Mouse (Mus musculus): Measurements from ENCODE around the gene Slc4a8.

Slc4a8 gene

DNA sequence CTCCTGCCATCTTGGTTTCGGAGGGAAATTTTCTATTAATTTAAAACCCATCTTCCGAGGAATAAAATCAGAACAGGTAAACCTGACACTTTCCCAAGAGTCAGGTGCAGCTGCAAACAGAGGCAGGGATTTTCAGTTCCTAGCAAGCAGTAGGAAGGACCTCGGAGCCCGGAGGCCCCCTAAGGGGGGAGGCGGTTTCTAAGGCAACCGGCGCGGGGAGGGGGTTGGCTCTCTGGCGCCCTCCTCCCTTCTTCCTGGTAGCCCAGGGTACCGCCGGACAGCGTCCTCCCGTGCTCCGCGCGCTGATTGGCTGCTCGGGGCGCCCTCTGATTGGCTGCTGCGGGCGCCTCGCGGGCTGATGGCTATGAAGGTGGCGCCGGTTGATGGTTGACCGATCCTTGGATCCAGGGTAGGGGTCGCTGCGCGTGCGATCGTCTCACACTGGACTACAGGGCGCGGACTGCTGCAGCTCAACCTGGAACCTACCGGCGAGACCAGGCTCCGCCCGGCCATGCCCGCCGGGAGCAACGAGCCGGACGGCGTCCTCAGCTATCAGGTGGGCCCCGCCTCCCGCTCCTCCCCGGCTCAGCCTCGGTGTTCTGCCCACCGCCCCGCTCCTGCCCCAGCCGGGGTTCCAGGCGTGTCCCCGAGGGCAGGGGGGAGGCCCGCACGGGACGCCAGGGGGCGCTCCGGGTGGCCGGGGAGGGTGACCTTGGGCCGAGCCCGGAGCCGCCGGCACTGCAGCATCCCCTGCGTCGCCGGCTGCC lies at the start of gene Slc4a8:
TSS of gene Slc4a8 (plus strand) at position 329 of the 767 bp plus-strand sequence.
- peak; percentile 93 for DNase-seq

DNA sequence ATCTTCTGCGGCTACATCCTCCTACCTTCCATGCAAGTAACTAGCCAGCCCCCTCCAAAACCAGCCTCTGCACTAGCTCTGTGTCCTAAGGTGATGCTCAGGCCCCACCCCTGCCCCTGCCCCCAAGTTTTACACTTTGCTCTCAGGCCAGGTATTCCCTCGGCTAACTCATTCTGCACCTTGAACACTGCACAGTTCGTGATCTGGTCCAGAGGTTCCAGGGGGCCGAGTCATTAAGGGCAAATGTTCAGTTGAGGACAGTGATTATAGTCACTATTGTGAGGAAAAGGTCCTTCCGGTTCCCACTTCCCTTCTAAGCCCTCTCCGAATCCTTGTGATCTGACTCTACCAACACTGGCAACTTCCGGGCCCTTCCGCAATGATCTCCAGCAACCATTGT lies 47.1 kb upstream of the Slc4a8 start:
- no peak for DNase-seq

DNA sequence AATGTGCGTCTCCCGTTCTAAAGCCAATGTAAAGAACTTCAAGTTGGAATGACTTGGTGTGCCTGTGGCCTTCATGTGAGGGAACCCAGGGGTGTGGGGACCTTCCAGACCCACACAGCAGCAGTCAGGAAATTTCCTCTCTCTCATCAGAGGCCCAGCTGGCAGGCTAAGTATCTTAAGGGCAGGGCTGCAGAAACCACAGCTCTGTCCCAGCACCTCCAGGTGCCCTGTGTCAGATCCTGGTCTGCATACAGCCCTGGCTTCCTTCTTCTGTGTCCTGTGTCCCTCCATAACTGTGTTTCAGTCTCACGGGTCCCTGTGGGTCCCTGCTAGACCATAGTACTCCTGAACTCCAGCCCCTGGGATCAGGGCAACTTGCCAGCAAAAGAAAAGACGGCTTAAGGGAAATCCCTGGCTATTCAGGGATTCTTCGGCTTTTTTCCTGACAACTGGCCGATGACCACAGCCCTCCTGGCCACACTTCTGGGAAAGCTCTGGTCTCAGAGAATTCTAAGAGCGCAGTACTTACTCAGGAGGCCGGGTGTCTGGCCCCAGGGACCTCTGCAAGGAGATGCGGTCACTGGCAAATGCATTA lies 46.1 kb upstream of the Slc4a8 start:
- no peak for DNase-seq

DNA sequence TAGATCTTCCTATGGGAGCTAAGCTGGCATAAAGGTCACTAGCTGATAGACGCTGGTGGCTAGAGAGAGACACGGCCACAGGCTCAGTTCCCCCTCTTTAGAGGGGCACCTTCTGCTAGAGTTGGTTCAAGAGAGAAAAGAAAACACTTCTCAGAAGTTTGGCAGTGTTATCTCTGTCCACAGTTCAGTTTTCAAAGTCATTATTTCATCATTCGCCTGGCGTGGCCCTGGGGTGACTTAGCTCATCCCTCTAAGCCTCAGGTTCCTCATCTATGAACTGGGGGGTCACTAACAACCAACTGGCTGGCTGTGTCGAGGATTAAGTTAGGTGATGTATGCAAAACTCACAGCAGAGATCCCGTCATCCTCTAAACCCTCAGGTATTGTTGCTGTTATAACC lies 43.6 kb upstream of the Slc4a8 start:
- DNase-seq: no peak

GRCm38 (mm10) chr15:100718572-100718971 lies 43.0 kb upstream of the Slc4a8 start:
- no peak for DNase-seq

GRCm38 (mm10) chr15:100719217-100719616 lies 42.3 kb upstream of the Slc4a8 start:
- no peak for DNase-seq

DNA sequence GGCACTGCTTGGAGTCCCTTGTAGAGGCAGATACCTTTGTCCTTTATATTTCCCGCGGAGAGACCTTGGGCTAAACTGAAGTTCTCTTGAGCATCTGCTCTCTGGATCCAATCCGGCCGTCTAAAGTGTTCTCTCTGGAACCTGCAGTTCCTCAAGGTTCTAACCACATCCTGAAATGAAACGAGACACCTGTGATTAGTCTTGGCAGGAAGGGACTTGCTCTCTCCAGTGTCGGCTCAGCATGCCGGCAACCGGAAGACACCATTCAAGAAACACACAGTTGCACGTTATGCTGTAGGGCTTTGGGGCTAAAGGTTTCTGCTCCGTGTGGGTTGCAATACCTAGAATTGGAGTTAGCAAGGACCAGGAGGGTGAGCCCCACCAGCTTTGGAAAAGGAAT lies 41.5 kb upstream of the Slc4a8 start:
- no peak for DNase-seq

DNA sequence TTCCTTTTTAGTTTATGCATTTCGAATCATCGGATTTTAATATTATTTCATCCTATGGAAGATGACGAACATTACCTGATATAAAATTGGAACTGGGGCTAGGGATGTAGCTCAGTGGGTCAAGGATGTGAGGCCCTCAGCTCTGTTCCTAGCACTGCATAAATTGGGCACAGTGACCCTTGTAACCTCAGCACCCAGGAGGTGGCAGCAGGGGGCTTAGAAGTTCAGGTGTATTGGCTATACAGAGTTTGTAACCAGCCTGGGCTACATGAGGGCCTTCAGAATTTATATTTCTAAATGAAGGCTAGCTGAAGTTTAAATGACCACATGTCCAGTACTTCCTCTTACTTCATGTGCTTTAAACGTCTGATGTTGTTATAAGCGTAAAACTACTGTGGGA lies 40.1 kb upstream of the Slc4a8 start:
- DNase-seq: no peak

DNA sequence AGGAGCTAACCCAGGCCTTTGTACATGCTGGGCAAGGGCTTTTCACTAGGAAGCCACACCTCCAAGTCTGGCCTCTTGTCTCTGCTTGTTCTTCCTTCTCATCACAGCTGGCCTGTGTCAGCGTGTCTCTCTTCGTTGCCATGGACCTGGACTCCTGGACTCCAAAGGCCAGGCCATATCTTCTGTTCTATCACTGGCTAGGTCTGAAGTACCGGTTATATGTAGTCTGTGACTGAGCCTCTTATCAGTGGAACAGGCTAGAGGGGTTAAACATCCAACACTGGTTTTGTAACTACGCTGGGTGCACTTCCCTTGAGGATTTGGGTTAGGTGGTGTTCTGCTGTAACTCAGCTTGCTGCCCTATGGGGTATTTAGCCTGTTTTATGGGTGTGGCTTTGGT lies 39.5 kb upstream of the Slc4a8 start:
- DNase-seq: no peak

DNA sequence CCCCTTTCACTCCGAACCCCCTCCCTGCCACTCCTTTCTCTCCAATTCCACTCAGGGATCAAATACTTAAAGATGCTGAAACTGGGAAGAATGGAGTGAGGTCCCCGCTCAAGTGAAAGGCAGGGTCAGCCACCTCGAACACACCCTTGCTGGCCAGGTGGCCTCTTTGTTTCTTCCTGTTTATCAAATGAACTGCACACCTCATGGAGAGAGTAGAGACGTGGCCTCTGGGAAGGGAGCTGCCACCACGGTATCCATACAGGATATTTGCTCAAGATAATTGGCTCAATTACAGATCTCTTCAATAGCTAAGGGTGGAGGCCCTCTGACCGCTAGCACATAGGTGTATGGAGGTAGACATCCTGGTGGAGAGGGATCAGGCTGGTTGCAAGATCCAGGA lies 39.0 kb upstream of the Slc4a8 start:
- no peak for DNase-seq

- DNase-seq: no peak
Observed at GRCm38 (mm10) chr15:100723505-100723904, 38.0 kb upstream of the Slc4a8 start.

DNA sequence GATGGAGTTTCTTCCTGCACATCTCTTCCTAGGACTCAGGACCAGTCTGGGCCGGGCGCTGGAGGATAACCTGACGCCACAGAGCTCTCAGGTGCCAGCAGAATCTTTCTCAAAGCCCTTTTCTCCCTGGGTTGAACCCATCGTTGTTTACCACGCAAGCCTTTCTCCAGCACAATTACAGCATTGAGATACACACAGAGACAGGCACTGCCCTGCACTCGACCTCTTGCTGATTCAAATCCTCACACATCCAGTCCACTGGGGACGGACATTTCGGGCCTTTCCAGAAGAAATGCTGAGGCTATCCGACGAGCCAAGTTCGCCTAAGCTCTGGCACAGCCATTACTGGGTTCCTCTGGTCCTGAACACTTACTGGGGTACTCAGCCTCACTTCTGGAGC lies 34.8 kb upstream of the Slc4a8 start:
- DNase-seq: no peak

DNA sequence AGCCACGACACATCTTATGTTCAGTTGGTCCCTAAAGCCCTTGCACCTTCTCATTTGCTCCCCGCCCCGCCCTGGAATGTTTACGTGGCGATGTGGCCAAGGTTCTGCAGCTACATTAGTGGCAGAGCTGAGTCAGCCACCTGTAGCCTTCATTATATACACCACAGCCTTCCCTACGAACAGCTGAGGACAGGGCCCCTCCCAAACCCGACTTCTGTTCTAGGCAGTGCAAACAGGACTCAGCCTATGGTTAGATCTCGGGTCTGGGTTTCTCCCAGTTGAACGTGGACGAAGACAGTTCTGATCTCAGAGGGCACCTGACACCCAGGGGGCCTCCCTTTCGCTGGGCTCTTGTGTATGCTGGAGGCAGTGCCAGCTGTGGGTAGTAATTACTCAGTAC lies 33.7 kb upstream of the Slc4a8 start:
- DNase-seq: no peak

GRCm38 (mm10) chr15:100728586-100728985 lies 33.0 kb upstream of the Slc4a8 start:
- no peak for DNase-seq

- no peak for DNase-seq
Observed at GRCm38 (mm10) chr15:100729281-100729985, 32.1 kb upstream of the Slc4a8 start, which contains the start of gene Galnt6. Gene Galnt6, minus strand, starts transcription at chr15:100729376.

DNA sequence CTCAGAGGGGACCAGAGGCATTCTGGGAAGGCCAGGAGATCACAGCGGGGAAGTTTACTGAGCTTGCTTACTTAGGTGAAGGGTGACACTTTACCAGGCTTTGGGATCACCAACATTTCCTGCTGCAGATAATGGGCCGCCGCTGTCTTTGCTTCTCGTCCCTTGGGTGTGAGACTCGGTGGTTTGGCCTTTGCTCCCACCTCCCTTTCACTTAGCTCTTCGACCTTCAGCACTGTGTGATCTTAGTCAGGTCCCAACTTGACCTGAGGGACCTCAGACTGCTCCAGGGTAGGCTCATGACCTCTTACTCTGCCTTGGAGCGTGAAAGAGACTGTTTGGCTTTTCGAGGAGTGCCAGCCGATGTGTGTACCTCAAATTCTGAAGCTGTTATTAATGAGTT lies 30.5 kb upstream of the Slc4a8 start:
- DNase-seq: no peak

DNA sequence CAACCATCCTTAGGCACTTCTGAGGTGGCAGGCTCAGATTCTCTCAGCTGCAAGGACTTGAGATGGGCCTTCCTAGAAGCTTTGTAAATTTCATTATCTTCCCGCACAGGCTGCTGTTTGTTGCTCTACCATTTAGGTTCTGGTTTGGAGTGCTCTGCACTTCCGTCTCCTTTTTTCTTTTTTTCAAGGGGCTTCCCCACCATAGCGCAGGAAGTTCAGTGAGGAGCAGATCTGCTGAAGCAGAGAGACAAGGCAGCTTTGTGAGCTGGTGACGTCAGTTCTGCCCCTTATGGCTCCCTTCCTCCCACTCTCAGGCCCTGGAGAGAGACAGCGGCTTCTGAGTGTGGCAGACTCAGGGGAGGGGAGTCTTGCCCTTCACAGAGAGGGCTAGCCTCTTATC lies 29.0 kb upstream of the Slc4a8 start:
- DNase-seq: no peak

- DNase-seq: no peak
Observed at GRCm38 (mm10) chr15:100735095-100735952, 26.2 kb upstream of the Slc4a8 start.

GRCm38 (mm10) chr15:100735953-100736300 lies 25.6 kb upstream of the Slc4a8 start:
- no peak for DNase-seq

- no peak for DNase-seq
Observed at GRCm38 (mm10) chr15:100737667-100738066, 23.9 kb upstream of the Slc4a8 start.

DNA sequence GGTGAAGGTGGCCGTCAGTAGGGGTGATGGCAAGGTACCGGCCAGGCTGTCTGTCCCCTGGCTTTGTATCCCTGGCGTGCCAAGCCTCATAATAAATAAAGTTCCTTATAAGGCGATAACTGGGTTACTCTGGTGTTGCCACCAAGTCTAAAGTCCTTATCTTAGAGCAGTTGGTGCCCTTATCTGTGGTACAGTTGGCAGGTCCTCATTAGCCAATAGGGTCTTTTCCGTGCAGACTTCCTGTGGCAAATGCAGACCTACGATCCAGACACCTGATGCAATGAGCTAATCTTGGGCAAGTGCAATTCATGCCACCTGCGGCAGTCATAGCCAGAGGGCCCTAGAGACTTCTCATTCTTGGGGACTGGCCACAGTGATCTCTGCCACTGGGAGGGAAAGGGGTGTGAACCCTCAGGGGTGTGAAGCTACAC lies 23.2 kb upstream of the Slc4a8 start:
- no peak for DNase-seq

DNA sequence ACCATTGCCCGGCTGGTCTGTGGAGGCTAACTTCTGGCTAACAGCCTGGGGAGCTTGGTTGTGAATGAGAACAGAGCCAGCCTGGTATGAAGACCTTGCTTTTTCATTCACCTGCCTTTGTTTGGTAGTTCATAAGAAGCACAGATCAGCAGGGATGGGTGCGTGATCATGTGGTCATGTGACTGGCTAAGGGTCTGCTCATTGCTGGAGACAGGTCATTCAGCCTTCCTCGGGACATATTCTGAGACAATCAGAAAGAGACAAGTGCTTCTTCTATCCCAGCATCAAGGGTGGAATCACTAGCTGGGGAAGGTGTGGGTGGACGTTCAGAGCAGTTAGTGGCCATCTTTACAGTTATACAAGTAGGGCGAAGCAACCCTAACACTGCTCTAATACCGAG lies 22.1 kb upstream of the Slc4a8 start:
- DNase-seq: no peak

GRCm38 (mm10) chr15:100743238-100743637 lies 18.3 kb upstream of the Slc4a8 start:
- no peak for DNase-seq
